Mouse (Mus musculus) bone marrow, adult 2 months (tissue): ENCODE data around the gene Hist1h3e.

Experiments used
- CTCF ChIP-seq: fragments of 200-500 bp; IDR thresholded peaks from 2 replicates; pipeline ENCODE4 v1.5.1; 2011; ENCODE audit warnings: low read length, control low read depth; ENCODE audit not compliant: control insufficient read depth, insufficient read depth
- POLR2A ChIP-seq: fragments of 200-500 bp; IDR thresholded peaks from 2 replicates; pipeline ENCODE4 v1.6.1; 2011; ENCODE audit warnings: low read depth, mild to moderate bottlenecking, control low read depth, low read length, borderline replicate concordance; ENCODE audit not compliant: control insufficient read depth

DNA sequence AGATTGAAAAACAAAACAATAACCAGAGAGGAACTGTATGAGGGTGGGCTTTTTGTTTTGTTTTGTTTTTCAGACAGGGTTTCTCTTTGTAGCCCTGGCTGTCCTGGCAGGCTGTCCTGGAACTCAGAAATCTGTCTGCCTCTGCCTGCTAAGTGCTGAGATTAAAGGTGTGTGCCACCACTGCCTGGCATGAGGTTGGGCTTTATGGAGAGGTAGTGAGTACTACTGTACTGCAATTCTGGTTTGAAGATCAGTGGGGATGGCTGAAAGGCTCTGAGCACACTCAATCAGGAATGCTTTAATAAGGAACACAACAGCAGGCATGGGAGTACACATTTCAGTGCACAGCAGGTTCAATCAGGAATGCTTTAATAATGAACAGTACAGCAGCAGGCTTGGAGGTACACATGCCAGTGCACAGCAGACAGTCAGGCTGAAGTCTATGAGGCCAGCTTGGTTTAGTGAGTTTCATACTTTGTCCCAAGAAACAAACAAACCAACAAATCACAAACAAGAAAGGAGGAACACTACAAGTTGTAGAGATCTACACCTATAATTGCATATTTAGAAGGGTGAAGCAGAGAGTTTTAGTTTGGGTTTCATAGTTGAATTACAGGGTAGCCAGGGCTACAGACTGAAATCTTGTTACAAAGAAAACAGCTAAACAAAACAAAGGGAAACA is 21.4 kb upstream of the Hist1h3e start:
- no peak for TF ChIP-seq CTCF
- TF ChIP-seq POLR2A, result no peak
